Mouse (Mus musculus): ENCODE data around the gene Vac14. TPM values are rescaled to one million over a fixed set of nuclear protein-coding genes. Genes with fewer than 3 reads are reported as not detected.
"Not testable (repeated sequence)": the region's sequence is repeated elsewhere in the genome, so short reads cannot be mapped to it uniquely, and the experiment has no call there.

Vac14 gene
- total RNA-seq, 2 experiments from 2014 or later, result 19.7 to 20.7 TPM

- peak; percentile 81 for DNase-seq (ENCODE audit: low spot score)
Measured at GRCm38 (mm10) chr8:110646064-110646463, 27.7 kb downstream of the Vac14 start.

GRCm38 (mm10) chr8:110648577-110648976 is 30.2 kb downstream of the Vac14 start:
- no peak for DNase-seq (ENCODE audit: low spot score)

GRCm38 (mm10) chr8:110649286-110649685 is 30.9 kb downstream of the Vac14 start:
- no peak for DNase-seq (ENCODE audit: low spot score)

GRCm38 (mm10) chr8:110650838-110651237 is 32.5 kb downstream of the Vac14 start:
- no peak for DNase-seq (ENCODE audit: low spot score)

- no peak for DNase-seq (ENCODE audit: low spot score)
Measured at GRCm38 (mm10) chr8:110651847-110652246, 33.5 kb downstream of the Vac14 start.

GRCm38 (mm10) chr8:110654075-110655060 is 36.0 kb downstream of the Vac14 start:
- DNase-seq (ENCODE audit: low spot score), result no peak

GRCm38 (mm10) chr8:110655827-110656226 is 37.4 kb downstream of the Vac14 start:
- no peak for DNase-seq (ENCODE audit: low spot score)

GRCm38 (mm10) chr8:110657661-110658060 is 39.3 kb downstream of the Vac14 start:
- DNase-seq (ENCODE audit: low spot score), result peak; percentile 63

GRCm38 (mm10) chr8:110660121-110660520 is 41.7 kb downstream of the Vac14 start:
- DNase-seq (ENCODE audit: low spot score), result no peak

GRCm38 (mm10) chr8:110662545-110662944 is 44.2 kb downstream of the Vac14 start:
- DNase-seq (ENCODE audit: low spot score), result no peak

- DNase-seq (ENCODE audit: low spot score), result no peak
Measured at GRCm38 (mm10) chr8:110663015-110663742, 44.8 kb downstream of the Vac14 start.

GRCm38 (mm10) chr8:110664202-110664896 is 46.0 kb downstream of the Vac14 start:
- peak; percentile 67 for DNase-seq (ENCODE audit: low spot score)

GRCm38 (mm10) chr8:110665000-110665399 is 46.6 kb downstream of the Vac14 start:
- DNase-seq (ENCODE audit: low spot score), result no peak

GRCm38 (mm10) chr8:110667590-110668177 is 49.3 kb downstream of the Vac14 start:
- not testable (repeated sequence) for DNase-seq (ENCODE audit: low spot score)

GRCm38 (mm10) chr8:110669932-110670628 is 51.7 kb downstream of the Vac14 start:
- no peak for DNase-seq (ENCODE audit: low spot score)

GRCm38 (mm10) chr8:110671309-110671708 is 52.9 kb downstream of the Vac14 start:
- peak; percentile 75 for DNase-seq (ENCODE audit: low spot score)

- DNase-seq (ENCODE audit: low spot score), result no peak
Measured at GRCm38 (mm10) chr8:110672133-110672532, 53.7 kb downstream of the Vac14 start.

- no peak for DNase-seq (ENCODE audit: low spot score)
Measured at GRCm38 (mm10) chr8:110673168-110673567, 54.8 kb downstream of the Vac14 start.

- no peak for DNase-seq (ENCODE audit: low spot score)
Measured at GRCm38 (mm10) chr8:110674589-110674988, 56.2 kb downstream of the Vac14 start.

- peak; percentile 79 for DNase-seq (ENCODE audit: low spot score)
Measured at GRCm38 (mm10) chr8:110676702-110677101, 58.3 kb downstream of the Vac14 start.

Data from gastrocnemius, adult 18-20 months (tissue).